ENCODE assay signal across 13 mouse cellular contexts in the genomic region with DNA sequence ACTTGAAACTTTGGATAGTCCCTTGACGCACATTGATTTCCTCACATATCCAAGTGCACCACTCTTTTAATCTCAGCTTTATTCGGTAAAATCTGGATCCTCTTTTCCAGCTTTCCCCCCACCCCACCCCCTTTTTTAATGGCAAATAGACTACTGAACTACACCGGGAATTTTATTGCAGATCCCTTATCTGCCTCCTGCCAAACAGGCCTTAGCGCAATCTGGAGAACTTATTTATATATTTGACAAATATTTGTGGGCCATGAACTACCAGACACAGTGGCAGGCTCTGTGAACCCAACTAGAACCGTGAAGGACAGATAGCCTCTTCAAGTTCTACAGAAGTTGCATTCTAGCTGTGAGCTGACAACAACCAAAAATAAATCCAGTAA. TPM values are rescaled to one million over a fixed set of nuclear protein-coding genes. Genes with fewer than 3 reads are reported as not detected.
DNase-seq lines count a peak whose midpoint lies in the region; ATAC-seq lines count a peak whose summit lies in the region.
"Had no signal": no experiment of that assay in that cellular context is flagged by ENCODE, and none has a peak within 500 bp of the region (broad histone marks: within the 10 kb centered on the region; RNA-seq: fewer than 3 reads in every experiment).

No protein-coding gene starts in this region.

- H3K4me3 ChIP-seq in kidney, embryonic 16.5 days (ENCODE audit: low read length), result 0 out of 2 replicates have a peak overlapping the region, but pooled peaks have one; percentile 1
- H3K4me3 ChIP-seq in neural tube, embryonic 15.5 days (replicated peaks), result no peak overlapping the region
- no peak overlapping the region for H3K4me3 ChIP-seq in liver, embryonic 16.5 days (ENCODE audit: low read depth, low read length)

- no peak for ATAC-seq in kidney, embryonic 16.5 days (ENCODE audit: low FRiP score, low TSS enrichment)
- no peak for ATAC-seq in neural tube, embryonic 15.5 days (ENCODE audit: low FRiP score)
- no peak for ATAC-seq in liver, embryonic 16.5 days (ENCODE audit: low read depth)

- H3K27me3 ChIP-seq in kidney, embryonic 16.5 days (ENCODE audit: insufficient read depth, low read length), result no peaks in the 10 kb centered on the region
- H3K27me3 ChIP-seq in neural tube, embryonic 15.5 days (replicated peaks), result no peaks in the 10 kb centered on the region
- no peaks in the 10 kb centered on the region for H3K27me3 ChIP-seq in liver, embryonic 16.5 days (ENCODE audit: control insufficient read depth, insufficient read depth, low read depth, low read length)
- H3K27me3 ChIP-seq: embryonic facial prominence, embryonic 12.5 days had no signal

- H3K9ac ChIP-seq in kidney, embryonic 16.5 days (replicated peaks; ENCODE audit: low read length), result no peak overlapping the region
- no peak overlapping the region for H3K9ac ChIP-seq in neural tube, embryonic 15.5 days (replicated peaks)
- no peak overlapping the region for H3K9ac ChIP-seq in liver, embryonic 16.5 days (ENCODE audit: low read depth, low read length)
- H3K9ac ChIP-seq: embryonic facial prominence, embryonic 12.5 days had no signal

- H3K4me2 ChIP-seq in kidney, embryonic 16.5 days (replicated peaks; ENCODE audit: low read depth, low read length), result peak overlapping the region; percentile 87; the same call in 1 of the 2 replicates
- H3K4me2 ChIP-seq in neural tube, embryonic 15.5 days, result 0 out of 2 replicates have a peak overlapping the region, but pooled peaks have one; percentile 86
- H3K4me2 ChIP-seq in liver, embryonic 16.5 days (ENCODE audit: low read depth, low read length), result 0 out of 2 replicates have a peak overlapping the region, but pooled peaks have one; percentile 88

- 64% methylated on average over 5 of the region's 5 CpGs for WGBS in kidney, embryonic 16.5 days
- WGBS in neural tube, embryonic 15.5 days, result 62% methylated on average over 5 of the region's 5 CpGs
- WGBS in liver, embryonic 16.5 days (ENCODE audit: insufficient replicate concordance), result 48% methylated on average over 5 of the region's 5 CpGs

- no peaks in the 10 kb centered on the region for H3K36me3 ChIP-seq in kidney, embryonic 16.5 days (ENCODE audit: insufficient read depth, low read length)
- H3K36me3 ChIP-seq in neural tube, embryonic 15.5 days, result no peaks in the 10 kb centered on the region
- no peaks in the 10 kb centered on the region for H3K36me3 ChIP-seq in liver, embryonic 16.5 days (ENCODE audit: control insufficient read depth, insufficient read depth)
- H3K36me3 ChIP-seq: embryonic facial prominence, embryonic 12.5 days; forebrain, embryonic 10.5 days had no signal

- peaks cover 34% of the 10 kb centered on the region for H3K4me1 ChIP-seq in kidney, embryonic 16.5 days (ENCODE audit: insufficient read depth, low read length)
- H3K4me1 ChIP-seq in neural tube, embryonic 15.5 days, result peaks cover 25% of the 10 kb centered on the region
- H3K4me1 ChIP-seq in liver, embryonic 16.5 days (ENCODE audit: control insufficient read depth, low read depth, low read length), result peaks cover 22% of the 10 kb centered on the region

- H3K9me3 ChIP-seq in kidney, embryonic 16.5 days (ENCODE audit: low read length), result no peaks in the 10 kb centered on the region
- no peaks in the 10 kb centered on the region for H3K9me3 ChIP-seq in neural tube, embryonic 15.5 days (replicated peaks)
- H3K9me3 ChIP-seq in liver, embryonic 16.5 days (replicated peaks; ENCODE audit: control insufficient read depth, low read length), result no peaks in the 10 kb centered on the region
- H3K9me3 ChIP-seq: embryonic facial prominence, embryonic 12.5 days; forebrain, embryonic 10.5 days had no signal

- DNase-seq in kidney, adult 8-10 months, result no peak
- no peak for DNase-seq in neural tube, embryonic 10.5 days (ENCODE audit: extremely low spot score, low spot score)
- no peak for DNase-seq in testis, postnatal 10 days (ENCODE audit: low spot score)
- DNase-seq in adrenal gland, postnatal 14 days, result no peak
- DNase-seq: adrenal gland, adult 8-10 months; cerebellum, postnatal 36 days; heart, postnatal 14 days; right cerebral cortex, postnatal 4 days had no signal

- no peak overlapping the region for H3K27ac ChIP-seq in kidney, embryonic 16.5 days (ENCODE audit: low read length)
- no peak overlapping the region for H3K27ac ChIP-seq in neural tube, embryonic 15.5 days (replicated peaks)
- no peak overlapping the region for H3K27ac ChIP-seq in liver, embryonic 16.5 days (ENCODE audit: low read length)
- H3K27ac ChIP-seq: embryonic facial prominence, embryonic 12.5 days; forebrain, embryonic 10.5 days had no signal

RNA-seq across cellular contexts. Expression of gene Irf2, which starts 3.2 kb away (rescaled TPM):
- polyA plus RNA-seq in kidney, embryonic 16.5 days (2015; fragmentation: Nextera tagmentation; extraction: Ambion mirVana), result 19.2 and 21.5 TPM in 2 replicates
- 10.2 and 18.6 TPM in 2 replicates for polyA plus RNA-seq in neural tube, embryonic 15.5 days (2015; fragmentation: Nextera tagmentation; extraction: Ambion mirVana)
- polyA plus RNA-seq in liver, embryonic 16.5 days (2015; fragmentation: Nextera tagmentation; extraction: Ambion mirVana), result 10.6 and 12.1 TPM in 2 replicates
- total RNA-seq in adrenal gland, postnatal 14 days (2021), result 66.7 and 70.0 TPM in 2 replicates
